Mouse (Mus musculus) CH12.LX (cell line): Measurements from ENCODE around the gene Olfml2b. TPM values are rescaled to one million over a fixed set of nuclear protein-coding genes. Genes with fewer than 3 reads are reported as not detected.

Experiments
- DNase-seq: peaks from one replicate; pipeline ENCODE4 v3.0.0-alpha.2; 2013; ENCODE audit errors: extremely low read depth
- H3K27ac ChIP-seq: 2 replicates; pipeline ENCODE4 v1.5.1; 2012; ENCODE audit warnings: low read depth, mild to moderate bottlenecking, control low read depth, moderate library complexity; ENCODE audit not compliant: insufficient read depth
- H3K27me3 ChIP-seq: replicated peaks from 2 replicates; pipeline ENCODE3; 2012; ENCODE audit warnings: inconsistent platforms
- H3K36me3 ChIP-seq, 2 experiments: replicated peaks in 1 of 2; 2 replicates each; pipeline versions ENCODE3 to v1.6.1; 2012; ENCODE audit warnings: inconsistent platforms in 1 of 2, low read length in 1 of 2, mild to moderate bottlenecking in 1 of 2, mixed read lengths in 1 of 2, moderate library complexity in 1 of 2; ENCODE audit not compliant: control insufficient read depth in 1 of 2, insufficient read depth in 1 of 2
- H3K4me1 ChIP-seq, 2 experiments: 2 replicates each; pipeline ENCODE4 v1.6.1; 2012; ENCODE audit warnings: inconsistent platforms in 1 of 2, moderate library complexity in 1 of 2; ENCODE audit not compliant: insufficient read depth in 2 of 2, control insufficient read depth in 1 of 2
- H3K4me2 ChIP-seq: 2 replicates; pipeline ENCODE4 v1.6.1; 2012; ENCODE audit warnings: low read depth, mild to moderate bottlenecking, control low read depth; ENCODE audit not compliant: poor library complexity, insufficient read depth, severe bottlenecking
- H3K4me3 ChIP-seq, 3 experiments: fragments of 150-350 bp in 1 of 3; sonication (generic) in 1 of 3; replicated peaks in 1 of 3; 2 replicates each; pipeline versions ENCODE3 to v1.5.1; 2011 to 2012; ENCODE audit warnings: low read depth in 2 of 3, low read length in 2 of 3, mild to moderate bottlenecking in 2 of 3, moderate library complexity in 2 of 3, control low read depth in 1 of 3, improper control_type of control experiment in 1 of 3, inconsistent platforms in 1 of 3, mixed read lengths in 1 of 3; ENCODE audit not compliant: poor library complexity in 1 of 3
- H3K79me2 ChIP-seq: replicated peaks from 2 replicates; pipeline ENCODE4 v1.6.1; 2012; ENCODE audit warnings: mild to moderate bottlenecking, moderate library complexity; ENCODE audit not compliant: control insufficient read depth, poor library complexity, insufficient read depth, severe bottlenecking; ENCODE audit errors: extremely low read depth
- H3K9ac ChIP-seq: 2 replicates; pipeline ENCODE4 v1.6.1; 2012; ENCODE audit warnings: low read depth, mild to moderate bottlenecking, control low read depth, moderate library complexity; ENCODE audit not compliant: insufficient read depth
- H3K9me3 ChIP-seq: replicated peaks from 2 replicates; pipeline ENCODE3; 2012; ENCODE audit warnings: low read length, inconsistent platforms, mixed read lengths
- BHLHE40 ChIP-seq: IDR thresholded peaks from 2 replicates; pipeline ENCODE4 v1.6.1; 2011; ENCODE audit warnings: mild to moderate bottlenecking, low read depth, low read length, improper control_type of control experiment
- CHD1 ChIP-seq: IDR thresholded peaks from 2 replicates; pipeline ENCODE4 v1.6.1; 2012; ENCODE audit warnings: low read depth, low read length, improper control_type of control experiment, inconsistent platforms
- ETS1 ChIP-seq: conservative IDR thresholded peaks from 2 replicates; pipeline ENCODE4 v1.6.1; 2012; ENCODE audit warnings: low read depth, mild to moderate bottlenecking, inconsistent platforms, low read length, improper control_type of control experiment, moderate library complexity
- GABPA ChIP-seq: IDR thresholded peaks from 2 replicates; pipeline ENCODE4 v1.6.1; 2012; ENCODE audit warnings: low read depth, low read length, improper control_type of control experiment, inconsistent platforms; ENCODE audit not compliant: insufficient replicate concordance
- IRF4 ChIP-seq: IDR thresholded peaks from 2 replicates; pipeline ENCODE4 v1.6.1; 2014; ENCODE audit warnings: low read depth, mild to moderate bottlenecking, inconsistent platforms, low read length, improper control_type of control experiment
- JUN ChIP-seq: IDR thresholded peaks from 2 replicates; pipeline ENCODE4 v1.6.1; 2011; ENCODE audit warnings: low read depth, mild to moderate bottlenecking, low read length, improper control_type of control experiment, moderate library complexity; ENCODE audit not compliant: insufficient read depth
- JUND ChIP-seq: conservative IDR thresholded peaks from 2 replicates; pipeline ENCODE4 v1.6.1; 2011; ENCODE audit warnings: low read depth, low read length, improper control_type of control experiment
- KAT2A ChIP-seq: IDR thresholded peaks from 2 replicates; pipeline ENCODE4 v1.6.1; 2012; ENCODE audit warnings: low read length, improper control_type of control experiment, inconsistent platforms; ENCODE audit not compliant: insufficient replicate concordance
- MAFK ChIP-seq: IDR thresholded peaks from 2 replicates; pipeline ENCODE4 v1.6.1; 2011; ENCODE audit warnings: low read length, improper control_type of control experiment; ENCODE audit not compliant: insufficient replicate concordance
- MYC ChIP-seq: IDR thresholded peaks from 2 replicates; pipeline ENCODE4 v1.6.1; 2011; ENCODE audit warnings: low read depth, mild to moderate bottlenecking, improper control_type of control experiment, low read length
- NELFE ChIP-seq: IDR thresholded peaks from 2 replicates; pipeline ENCODE4 v1.6.1; 2011; ENCODE audit warnings: low read depth, low read length, improper control_type of control experiment
- POLR2A ChIP-seq: IDR thresholded peaks from 2 replicates; pipeline ENCODE4 v1.6.1; 2011; ENCODE audit warnings: low read depth, mild to moderate bottlenecking, improper control_type of control experiment, low read length
- POLR2AphosphoS2 ChIP-seq: IDR thresholded peaks from 2 replicates; pipeline ENCODE4 v1.6.1; 2011; ENCODE audit warnings: low read depth, low read length, improper control_type of control experiment
- RCOR1 ChIP-seq: conservative IDR thresholded peaks from 2 replicates; pipeline ENCODE4 v1.6.1; 2012; ENCODE audit warnings: low read depth, mild to moderate bottlenecking, inconsistent platforms, low read length, improper control_type of control experiment
- TBP ChIP-seq: conservative IDR thresholded peaks from 2 replicates; pipeline ENCODE4 v1.6.1; 2011; ENCODE audit warnings: low read depth, low read length, improper control_type of control experiment
- UBTF ChIP-seq: IDR thresholded peaks from 2 replicates; pipeline ENCODE4 v1.6.1; 2012; ENCODE audit warnings: low read depth, mild to moderate bottlenecking, inconsistent platforms, low read length, improper control_type of control experiment, moderate library complexity
- ZC3H11A ChIP-seq: IDR thresholded peaks from 2 replicates; pipeline ENCODE4 v1.6.1; 2012; ENCODE audit warnings: low read depth, mild to moderate bottlenecking, inconsistent platforms, low read length, improper control_type of control experiment
- ZKSCAN1 ChIP-seq: IDR thresholded peaks from 2 replicates; pipeline ENCODE4 v1.6.1; 2012; ENCODE audit warnings: low read depth, inconsistent platforms, low read length, improper control_type of control experiment, borderline replicate concordance
- dilution Hi-C: fragments of 300-500 bp; cut with MboI; formaldehyde crosslinking; loops from 2 replicates; pipeline ENCODE4 v1.14.3; 2020; ENCODE audit warnings: low sequenced_read_pairs; ENCODE audit not compliant: extremely low pct_unique_long_range_greater_than_20kb, extremely low pct_ligation_motif_present
- in situ Hi-C: fragments of 300-500 bp; cut with MboI; formaldehyde crosslinking; loops from 3 replicates; pipeline ENCODE4 v1.14.3; 2019; ENCODE audit warnings: low sequenced_read_pairs, low pct_ligation_motif_present, low pct_unique_long_range_greater_than_20kb, mixed read lengths
- polyA plus RNA-seq: library from polyadenylated mRNA; unstranded; fragments of >175 nt; gene quantifications from 2 replicates; pipeline ENCODE4 v1.2.1, GENCODE M21; 2012; ENCODE audit warnings: low read depth; ENCODE audit not compliant: insufficient read length
- total RNA-seq, 2 experiments: library from RNA; depleted of rRNA; stranded (reverse); fragments of 300-350 nt in 1 of 2; fragments of >200 nt in 1 of 2; gene quantifications; 2 replicates each; pipeline ENCODE4 v1.2.3; 2012 to 2014

The Olfml2b gene
- total and polyA plus RNA-seq, 3 experiments, result 0.34 to 1.0 (median 0.35) TPM

DNA sequence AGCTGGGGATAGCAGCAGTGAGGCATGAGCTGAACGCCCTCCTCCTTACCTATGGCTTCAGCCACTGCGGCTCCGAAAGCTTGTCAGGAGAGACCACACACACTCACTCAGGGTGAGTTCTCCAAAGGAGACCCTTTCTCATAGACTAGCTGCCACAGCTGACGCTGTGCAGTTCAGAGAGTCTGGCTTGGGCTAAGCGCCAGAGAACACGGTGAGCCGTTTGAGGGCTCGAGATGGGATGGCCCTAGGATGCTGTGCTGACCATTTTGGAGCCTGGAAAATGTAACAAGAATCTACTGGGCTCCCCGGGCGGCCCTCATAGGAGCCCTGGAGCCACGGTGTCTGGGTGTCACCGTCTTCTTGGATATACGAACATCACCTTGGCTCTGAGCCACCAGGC is 14.9 kb downstream of the Olfml2b start:
- Histone ChIP-seq H3K9ac (no peak overlapping the region), H3K4me1 (no peaks in the 10 kb centered on the region), H3K27me3 (no peaks in the 10 kb centered on the region), H3K36me3 (no peaks in the 10 kb centered on the region), H3K9me3 (no peaks in the 10 kb centered on the region), H3K27ac (no peak overlapping the region), H3K79me2 (no peaks in the 10 kb centered on the region), H3K4me2 (no peak overlapping the region), H3K4me3 (no peak overlapping the region)
- no peak for DNase-seq
- dilution Hi-C loops (no loop called here), in situ Hi-C loops (no loop called here)
- TF ChIP-seq ZKSCAN1, result no peak
- no peak for TF ChIP-seq ZC3H11A
- TF ChIP-seq NELFE, result no peak
- TF ChIP-seq ETS1, result no peak
- no peak for TF ChIP-seq RCOR1
- TF ChIP-seq UBTF, result no peak
- TF ChIP-seq KAT2A, result no peak
- no peak for TF ChIP-seq POLR2A
- TF ChIP-seq TBP, result no peak
- TF ChIP-seq MYC, result no peak
- no peak for TF ChIP-seq IRF4
- no peak for TF ChIP-seq BHLHE40

DNA sequence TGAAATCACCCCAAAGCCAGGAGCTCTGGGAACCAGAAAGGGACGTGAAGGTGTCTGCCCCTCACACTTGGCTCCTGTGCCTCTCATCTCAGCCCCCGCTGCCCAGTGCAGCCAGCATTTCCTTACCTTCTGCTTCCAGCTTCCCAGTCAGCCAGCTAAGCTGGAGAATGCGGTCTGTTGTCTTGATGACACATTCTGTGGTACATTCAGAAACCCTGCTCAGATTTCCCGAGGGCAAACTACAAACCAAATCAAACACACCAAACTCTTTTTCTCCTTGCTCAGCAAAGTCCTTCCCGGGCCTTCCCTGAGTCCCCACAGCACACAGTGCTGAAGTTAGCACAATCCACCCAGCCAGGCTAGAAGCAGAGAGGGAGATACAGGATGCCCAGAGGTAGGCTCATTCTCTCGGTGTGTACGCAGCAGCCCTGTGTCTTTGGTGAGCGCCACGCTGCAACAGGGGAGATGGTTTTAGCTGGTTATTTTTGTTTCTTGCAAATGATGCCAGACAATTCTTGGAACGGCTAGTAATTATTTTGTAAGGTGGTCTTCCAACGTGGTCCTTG is 20.4 kb downstream of the Olfml2b start:
- dilution Hi-C loops, result no loop called here
- Histone ChIP-seq H3K36me3 (no peaks in the 10 kb centered on the region), H3K79me2 (no peaks in the 10 kb centered on the region), H3K27me3 (no peaks in the 10 kb centered on the region), H3K9ac (no peak overlapping the region), H3K27ac (no peak overlapping the region), H3K9me3 (no peaks in the 10 kb centered on the region), H3K4me1 (peaks cover 0 to 7% of the 10 kb centered on the region in 2 experiments; a peak in 1 of 4 replicates), H3K4me3 (no peak overlapping the region), H3K4me2 (no peak overlapping the region)
- in situ Hi-C loops, result no loop called here
- TF ChIP-seq POLR2AphosphoS2 (no peak), MAFK (no peak)
- no peak for DNase-seq

DNA sequence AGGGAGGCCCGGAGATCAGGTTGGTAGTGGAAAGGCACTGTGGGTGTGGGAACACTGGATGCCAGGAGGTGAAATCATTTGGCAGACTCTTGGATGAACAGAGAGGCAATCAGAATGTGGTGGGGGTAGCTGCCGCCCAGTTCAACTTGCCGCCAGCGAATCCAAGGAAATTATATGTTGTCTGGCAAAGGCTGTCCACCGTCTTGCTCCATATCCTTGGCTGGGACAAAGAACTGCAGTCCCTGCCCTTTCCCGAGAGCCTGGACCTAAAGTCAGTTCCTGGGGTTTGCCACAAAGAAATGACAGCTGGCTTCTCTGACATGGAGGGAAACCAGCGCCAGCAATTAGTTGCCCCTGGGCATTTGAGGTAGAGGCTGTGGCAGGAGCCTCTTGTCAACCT is 20.9 kb downstream of the Olfml2b start:
- H3K79me2 ChIP-seq, result no peaks in the 10 kb centered on the region
- in situ Hi-C loops (no loop called here), dilution Hi-C loops (no loop called here)
- H3K36me3 ChIP-seq, result no peaks in the 10 kb centered on the region
- no peak for TF ChIP-seq JUND
- no peak for TF ChIP-seq CHD1
- TF ChIP-seq IRF4, result no peak
- TF ChIP-seq GABPA, result no peak
- no peak for TF ChIP-seq RCOR1
- TF ChIP-seq JUN, result no peak
- no peak overlapping the region for H3K27ac ChIP-seq
- peaks cover 0 to 7% of the 10 kb centered on the region in 2 experiments; a peak in 1 of 4 replicates for H3K4me1 ChIP-seq
- no peaks in the 10 kb centered on the region for H3K9me3 ChIP-seq
- H3K9ac ChIP-seq, result no peak overlapping the region
- DNase-seq, result no peak
- no peak overlapping the region for H3K4me3 ChIP-seq
- no peaks in the 10 kb centered on the region for H3K27me3 ChIP-seq
- no peak overlapping the region for H3K4me2 ChIP-seq
